Mouse (Mus musculus) c-Kit-positive CD71-positive TER-119-negative erythroid progenitor cells, embryonic 14.5 days (primary cell): Measurements from ENCODE around the gene Cryba2.

ENCODE experiments used
- DNase-seq: peaks from one replicate; pipeline ENCODE4 v3.0.0-alpha.2; 2013; ENCODE audit warnings: low read depth

Cryba2 gene

GRCm38 (mm10) chr1:74850251-74850650 lies 42.7 kb downstream of the Cryba2 start:
- DNase-seq: no peak

GRCm38 (mm10) chr1:74848946-74849345 lies 44.0 kb downstream of the Cryba2 start:
- DNase-seq: no peak

GRCm38 (mm10) chr1:74846341-74846740 lies 46.6 kb downstream of the Cryba2 start:
- no peak for DNase-seq

DNA sequence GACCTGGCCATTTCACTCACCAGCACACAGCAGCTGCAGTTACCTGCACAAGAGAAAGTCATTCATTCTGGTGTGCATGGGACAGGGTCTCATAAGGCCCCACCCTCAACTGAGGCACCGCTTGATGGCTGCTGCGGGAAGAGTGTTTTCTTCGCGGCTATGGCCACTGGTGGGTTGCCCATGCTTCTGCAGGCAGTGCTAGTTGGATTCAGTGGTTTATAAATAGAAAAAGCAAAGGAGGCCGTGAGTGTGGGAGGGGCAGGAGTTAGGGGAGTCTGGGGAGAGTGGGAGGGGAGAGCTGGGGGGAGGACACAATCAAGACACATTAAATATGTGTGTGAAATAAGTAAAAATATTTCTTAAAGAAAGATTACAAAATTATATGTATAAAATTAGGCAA lies 49.9 kb downstream of the Cryba2 start:
- no peak for DNase-seq
